Mouse (Mus musculus) adrenal gland, adult 8-10 months (tissue): Measurements from ENCODE around the gene 4933402J07Rik. TPM values are rescaled to one million over a fixed set of nuclear protein-coding genes. Genes with fewer than 3 reads are reported as not detected.

Experiments
- DNase-seq: peaks from one replicate; pipeline ENCODE4 v3.0.0; 2022
- total RNA-seq, 4 experiments: library from RNA; stranded (reverse); gene quantifications; 2 replicates each; pipeline ENCODE4 v1.2.4; 2022

Gene 4933402J07Rik
- under 1 TPM in 1 of 4 experiments, not detected in 3; 0.37 TPM for total RNA-seq

GRCm38 (mm10) chr8:87563553-87563952 lies at the start of gene 4933402J07Rik:
TSS of gene 4933402J07Rik (plus strand) at chr8:87563853.
- no peak for DNase-seq

DNA sequence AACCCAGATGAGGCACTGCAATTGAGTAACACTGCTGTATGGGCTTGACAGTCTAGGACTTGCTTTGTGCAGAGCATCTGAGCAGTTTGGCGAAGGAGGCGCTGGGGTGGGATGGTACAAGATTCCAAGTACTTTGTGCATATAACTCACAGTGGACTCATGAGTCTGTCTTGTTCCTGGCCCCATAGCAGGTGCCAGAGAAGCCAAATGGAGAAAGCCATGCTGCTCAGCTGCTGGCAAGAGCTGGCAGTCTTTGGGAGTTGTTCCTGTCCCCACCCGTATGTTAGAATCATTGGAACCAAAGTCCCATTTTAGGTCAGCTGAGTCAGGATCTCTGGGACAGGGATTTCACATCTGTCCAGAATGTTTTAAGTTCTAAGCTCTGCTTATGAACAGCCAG lies 46.5 kb upstream of the 4933402J07Rik start:
- no peak for DNase-seq

- DNase-seq: no peak
These were observed 38.6 kb upstream of the 4933402J07Rik start for GRCm38 (mm10) chr8:87525006-87525405.

- no peak for DNase-seq
These were observed 32.5 kb upstream of the 4933402J07Rik start for GRCm38 (mm10) chr8:87531176-87531575.

DNA sequence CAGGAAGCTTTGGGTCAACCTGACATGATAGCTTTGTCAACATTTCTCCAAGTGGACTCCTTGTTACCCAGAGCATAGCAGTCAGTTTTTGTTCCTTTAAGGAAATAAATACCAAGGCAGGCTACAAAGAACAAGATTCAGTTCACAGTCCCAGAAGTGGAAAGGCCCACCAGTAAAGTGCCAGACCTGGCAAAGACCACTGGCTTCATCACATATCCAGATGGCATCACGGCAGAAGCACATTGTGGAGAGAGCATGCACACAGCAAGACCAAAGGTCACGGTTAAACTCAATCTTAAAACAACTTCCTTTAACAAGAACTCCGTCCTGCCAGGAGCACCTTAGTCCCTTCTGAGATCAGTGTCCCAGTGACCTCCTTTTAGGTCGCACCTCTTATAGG lies 30.2 kb upstream of the 4933402J07Rik start:
- no peak for DNase-seq

- no peak for DNase-seq
These were observed 28.8 kb upstream of the 4933402J07Rik start for GRCm38 (mm10) chr8:87534846-87535245.

- DNase-seq: peak; percentile 52
These were observed 26.9 kb upstream of the 4933402J07Rik start for GRCm38 (mm10) chr8:87536615-87537329.

GRCm38 (mm10) chr8:87539829-87540394 lies 23.7 kb upstream of the 4933402J07Rik start:
- no peak for DNase-seq

DNA sequence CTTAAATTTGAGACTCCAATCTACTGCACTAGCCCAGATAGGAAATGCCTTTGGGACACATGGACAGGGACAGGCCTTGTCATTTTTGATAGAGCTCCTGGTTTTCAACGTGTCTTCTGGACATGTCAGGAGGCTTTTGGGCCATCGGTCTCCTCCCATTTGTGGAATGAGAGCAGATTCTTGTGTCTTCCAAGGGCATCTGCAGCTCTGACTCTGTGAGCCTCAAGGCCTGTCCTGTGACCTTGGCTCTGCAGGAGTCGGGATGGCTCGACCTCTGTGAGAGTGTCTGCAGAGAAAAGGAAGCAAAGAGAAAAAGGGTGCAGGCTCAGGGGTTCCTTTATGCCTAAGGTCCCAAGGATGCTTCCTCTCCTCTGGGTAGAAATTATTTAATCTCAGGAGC lies 13.8 kb upstream of the 4933402J07Rik start:
- DNase-seq: peak; percentile 21

DNA sequence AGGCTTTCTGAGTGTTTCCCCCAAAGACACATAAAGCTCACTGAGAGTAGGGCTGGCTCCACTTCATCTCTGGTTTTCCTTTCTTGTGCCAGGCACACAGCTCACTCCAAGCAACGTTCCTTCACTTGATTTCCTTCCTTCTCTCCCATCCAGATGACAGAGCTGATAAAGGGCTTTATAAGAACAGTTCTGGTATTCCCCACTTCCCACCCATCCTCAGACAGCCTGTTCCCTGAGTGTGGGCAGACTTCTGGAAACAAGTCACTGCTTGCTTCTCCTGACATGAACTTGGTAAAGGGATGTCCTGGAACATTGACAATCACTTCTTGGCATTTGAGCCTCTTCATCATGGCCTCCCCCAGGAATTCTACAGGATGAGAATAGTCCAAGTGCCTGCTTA lies 10.9 kb upstream of the 4933402J07Rik start:
- no peak for DNase-seq

GRCm38 (mm10) chr8:87560801-87561200 lies 2.9 kb upstream of the 4933402J07Rik start:
- DNase-seq: no peak

DNA sequence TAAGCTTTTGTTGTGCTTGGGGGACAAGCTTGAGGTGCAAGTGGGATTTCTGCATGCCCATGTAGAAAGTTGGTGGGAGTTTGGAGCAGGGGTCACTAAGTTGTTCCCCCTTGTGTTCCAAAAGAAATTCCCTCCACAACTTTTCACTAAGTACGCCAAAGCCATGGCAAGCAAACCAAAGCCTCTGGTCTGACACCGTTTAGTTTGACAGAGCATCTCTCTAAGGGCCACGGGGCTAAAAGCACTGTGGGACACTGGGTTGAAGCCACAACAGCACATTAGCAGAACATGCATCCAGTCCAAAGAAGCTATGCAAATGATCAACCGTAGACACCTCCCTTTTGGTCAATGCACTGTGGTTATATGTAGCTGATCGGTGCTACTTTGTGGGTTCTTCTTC lies 5.5 kb downstream of the 4933402J07Rik start:
- DNase-seq: no peak

GRCm38 (mm10) chr8:87569706-87570563 lies 6.3 kb downstream of the 4933402J07Rik start:
- DNase-seq: no peak

DNA sequence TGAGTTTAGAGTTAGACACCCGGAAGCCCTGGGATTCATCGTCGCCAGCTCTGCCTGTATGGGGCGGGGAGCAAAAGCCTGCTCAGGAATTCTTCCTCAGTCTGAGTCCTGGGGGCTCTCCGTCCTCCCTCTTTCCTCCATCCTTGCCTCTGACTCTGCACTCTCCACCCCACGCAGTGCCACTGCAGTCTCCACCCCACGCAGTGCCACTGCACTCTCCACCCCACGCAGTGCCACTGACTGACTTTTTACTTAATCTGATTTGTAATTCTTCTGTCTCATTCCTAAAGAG lies 6.9 kb downstream of the 4933402J07Rik start:
- no peak for DNase-seq

DNA sequence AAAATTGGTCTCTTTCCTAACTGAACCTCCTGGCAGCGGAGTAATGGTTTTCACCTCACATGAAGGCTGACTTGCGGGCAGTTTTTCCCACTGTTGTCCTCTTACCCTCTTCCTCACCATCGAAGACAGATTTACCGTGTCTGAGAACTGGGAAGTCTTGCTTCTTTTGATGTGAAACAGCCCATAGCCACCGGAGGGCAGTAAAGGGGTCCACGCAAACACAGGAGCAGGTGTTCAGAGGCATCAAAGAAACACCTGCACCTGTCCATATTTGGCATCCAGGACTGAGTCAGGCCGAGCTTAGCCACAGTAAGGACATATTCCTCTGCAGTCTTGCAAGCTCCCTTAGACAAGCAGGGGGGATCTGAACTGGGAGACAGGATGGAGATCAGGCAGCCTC lies 7.2 kb downstream of the 4933402J07Rik start:
- DNase-seq: no peak

DNA sequence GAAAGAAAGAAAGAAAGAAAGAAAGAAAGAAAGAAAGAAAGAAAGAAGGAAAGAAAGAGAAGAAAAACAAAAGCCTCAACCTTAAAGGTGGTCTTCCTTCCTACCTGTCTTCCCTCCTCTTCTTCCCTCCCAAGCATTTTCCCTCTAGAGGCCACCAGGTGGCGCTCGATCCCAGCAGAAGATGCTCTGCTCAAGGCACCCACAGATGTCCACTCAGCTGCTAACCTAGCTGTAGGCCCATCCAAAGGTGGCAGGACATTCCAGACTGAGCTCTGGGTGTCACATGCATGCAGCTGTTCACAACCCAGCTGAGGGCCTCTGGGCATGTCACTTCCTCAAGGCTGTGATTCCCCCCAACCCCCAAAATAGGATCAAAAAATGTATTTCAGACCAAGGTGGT lies 30.6 kb downstream of the 4933402J07Rik start:
- DNase-seq: peak; percentile 23

DNA sequence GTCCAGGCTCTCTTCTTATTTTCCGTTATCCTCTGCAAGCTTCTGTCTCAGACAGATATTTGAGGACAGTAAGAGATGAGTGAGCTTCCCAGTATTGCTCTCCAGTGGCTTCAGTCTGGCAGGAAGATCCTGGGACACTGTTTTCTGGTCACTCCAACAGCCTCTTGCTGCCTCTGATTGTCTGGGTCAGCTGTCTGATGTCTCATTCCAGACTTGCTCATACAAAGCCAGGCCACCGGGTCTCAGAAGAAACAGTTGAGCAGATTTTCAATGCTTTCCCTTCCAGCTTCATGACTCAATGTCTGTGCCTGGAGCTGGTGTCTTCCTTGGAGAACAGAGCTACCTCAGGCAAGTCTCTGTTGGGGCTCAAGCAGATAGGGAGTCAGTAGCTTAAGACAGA lies 39.1 kb downstream of the 4933402J07Rik start:
- no peak for DNase-seq

GRCm38 (mm10) chr8:87609110-87609509 lies 45.5 kb downstream of the 4933402J07Rik start:
- DNase-seq: no peak

- no peak for DNase-seq
These were observed 46.1 kb downstream of the 4933402J07Rik start for GRCm38 (mm10) chr8:87609651-87610192.

GRCm38 (mm10) chr8:87613701-87614100 lies 50.0 kb downstream of the 4933402J07Rik start:
- DNase-seq: no peak

- no peak for DNase-seq
These were observed 55.5 kb downstream of the 4933402J07Rik start for GRCm38 (mm10) chr8:87619118-87619517.

DNA sequence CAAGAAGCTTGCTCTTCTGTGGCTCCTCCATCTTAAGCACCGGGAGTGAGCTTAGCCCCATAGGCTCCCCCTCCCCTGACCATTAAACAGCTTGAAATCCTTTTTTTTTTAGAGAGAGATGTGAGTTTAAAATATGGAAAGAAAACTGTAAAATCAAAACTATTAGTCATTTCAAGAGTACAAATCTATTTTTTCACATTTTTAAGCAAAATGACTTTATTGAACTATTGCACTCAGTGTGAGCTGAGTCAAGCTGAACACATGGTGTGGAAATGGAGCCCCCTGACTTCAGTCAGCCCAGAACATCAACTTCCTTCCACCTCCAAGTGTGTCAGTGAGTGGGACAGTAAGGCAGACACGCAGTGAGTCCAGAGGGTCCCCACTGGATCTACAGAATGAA lies 55.9 kb downstream of the 4933402J07Rik start:
- DNase-seq: no peak

GRCm38 (mm10) chr8:87620225-87620624 lies 56.6 kb downstream of the 4933402J07Rik start:
- DNase-seq: no peak
